Mouse (Mus musculus): ENCODE results near the gene Ntan1.
"Not testable (repeated sequence)": the region's sequence is repeated elsewhere in the genome, so short reads cannot be mapped to it uniquely, and the experiment has no call there.

Gene Ntan1

GRCm38 (mm10) chr16:13818560-13819393 lies at the start of gene Ntan1:
TSS of gene Ntan1 (plus strand) at chr16:13818845.
- peak; percentile 99 for DNase-seq

DNA sequence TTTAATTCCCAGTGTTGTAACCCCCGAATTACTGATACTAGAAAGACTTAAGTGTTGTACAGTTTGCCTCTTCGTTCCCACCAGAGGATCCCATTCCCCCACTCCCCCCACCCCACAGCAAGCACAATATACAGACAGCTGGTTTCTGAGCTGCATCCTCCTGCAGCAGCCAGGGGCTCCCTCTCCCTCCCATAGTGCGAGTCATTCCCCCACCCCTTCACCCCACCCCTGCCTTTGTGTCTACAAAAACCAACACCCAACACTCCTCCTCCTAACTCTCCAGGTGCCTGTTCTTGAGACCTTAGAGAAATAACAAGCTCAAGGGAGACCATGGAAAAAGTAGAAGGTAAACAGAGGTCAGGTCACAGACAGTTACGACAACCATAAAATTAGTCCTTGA lies 47.0 kb upstream of the Ntan1 start:
- DNase-seq: not testable (repeated sequence)

- not testable (repeated sequence) for DNase-seq
Observed at GRCm38 (mm10) chr16:13772051-13772450, 46.6 kb upstream of the Ntan1 start.

DNA sequence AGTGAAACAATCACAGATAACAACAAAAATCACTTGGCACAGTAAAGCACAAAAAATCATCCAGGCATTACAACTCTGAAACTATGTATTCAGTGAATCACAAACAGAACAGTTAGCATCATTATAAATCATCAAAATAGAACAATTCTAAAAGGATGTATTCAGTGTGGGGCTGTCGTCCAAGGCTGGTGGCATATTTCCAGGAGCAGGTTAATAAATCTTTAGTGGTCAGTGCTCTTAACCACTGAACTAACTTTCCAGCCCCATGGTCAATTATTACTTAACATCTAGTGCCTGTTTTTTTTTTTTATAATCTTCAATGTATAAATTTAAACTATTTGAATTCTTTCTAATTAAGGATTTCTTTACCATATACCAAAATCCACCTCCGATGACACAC lies 44.6 kb upstream of the Ntan1 start:
- DNase-seq: not testable (repeated sequence)

GRCm38 (mm10) chr16:13774651-13775050 lies 44.0 kb upstream of the Ntan1 start:
- not testable (repeated sequence) for DNase-seq

DNA sequence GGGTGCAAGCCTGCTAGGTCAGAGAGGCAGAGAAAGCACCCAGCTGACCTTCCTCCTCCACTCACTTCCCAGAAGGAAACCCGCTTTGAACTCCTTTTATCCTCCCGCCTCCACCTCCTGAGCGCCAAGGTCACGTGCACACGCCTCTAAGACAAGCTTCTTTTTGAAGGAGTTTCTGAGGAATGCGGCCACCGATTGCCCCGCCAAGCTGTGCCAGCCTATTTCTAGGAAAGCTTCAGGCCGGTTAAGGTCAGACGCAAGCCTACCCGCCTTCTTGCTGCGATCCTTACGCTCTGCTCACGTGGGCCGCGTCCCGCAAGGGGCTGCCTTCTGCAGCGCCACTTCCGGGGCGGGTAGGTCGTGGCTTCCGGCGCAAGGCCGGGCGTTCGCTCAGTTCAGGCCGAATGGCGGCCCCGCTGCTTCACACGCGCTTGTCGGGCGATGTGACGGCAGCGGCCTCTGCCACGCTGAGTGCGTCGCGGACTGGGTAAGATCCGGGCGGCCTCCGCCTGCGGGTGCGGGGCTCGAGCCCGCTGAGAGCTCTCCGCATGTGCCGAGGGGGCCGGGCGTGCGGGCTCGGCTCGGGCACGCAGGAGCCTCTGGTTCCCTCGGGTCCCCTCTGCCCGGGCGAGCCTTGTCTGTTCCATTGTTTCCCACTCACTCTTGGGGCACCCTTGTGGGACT lies 38.1 kb upstream of the Ntan1 start, which contains the start of gene Rrn3:
Gene Rrn3, plus strand, starts transcription at position 356 of the 684 bp plus-strand sequence.
- DNase-seq: peak; percentile 93 to 94

DNA sequence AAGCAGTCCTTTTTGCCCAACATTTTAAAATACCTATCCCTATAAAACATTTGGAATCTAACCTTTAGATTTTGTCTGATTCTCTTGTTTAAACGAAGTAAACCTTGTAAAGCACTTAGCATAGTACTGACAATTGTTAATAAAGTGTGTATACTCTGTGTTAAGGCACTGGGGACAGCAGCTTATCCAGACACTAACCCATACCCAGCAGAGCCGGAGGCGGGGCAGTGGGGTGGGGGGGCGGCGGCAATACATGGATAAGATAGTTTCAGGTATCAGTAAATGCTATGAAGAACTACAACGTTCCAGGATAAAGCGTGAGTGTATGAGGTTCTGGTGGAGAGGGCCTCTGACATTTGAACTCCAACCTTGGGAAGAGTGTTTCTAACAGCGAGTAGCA lies 37.4 kb upstream of the Ntan1 start:
- DNase-seq: peak; percentile 17 to 18

DNA sequence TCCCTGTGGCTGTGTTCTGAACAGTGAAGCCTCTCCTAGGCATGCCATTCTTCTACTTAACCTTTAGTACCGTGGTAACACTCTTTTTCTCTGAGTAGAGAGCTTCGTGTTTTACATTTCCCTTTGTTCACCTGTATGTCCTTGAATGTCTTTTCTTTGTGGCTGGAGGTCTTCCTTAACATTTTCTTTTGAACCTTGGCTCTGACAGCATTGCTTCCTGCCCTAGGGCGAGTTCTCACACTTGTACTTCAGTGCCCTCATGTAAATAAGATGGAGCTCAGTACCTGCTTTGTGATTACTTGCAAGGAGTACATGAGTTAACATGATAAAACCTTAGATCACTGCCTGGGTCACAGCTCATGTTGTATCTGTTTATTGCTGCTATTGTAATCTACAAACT lies 32.7 kb upstream of the Ntan1 start:
- no peak for DNase-seq

GRCm38 (mm10) chr16:13793441-13793840 lies 25.2 kb upstream of the Ntan1 start:
- not testable (repeated sequence) for DNase-seq

GRCm38 (mm10) chr16:13796746-13797175 lies 21.9 kb upstream of the Ntan1 start:
- no peak for DNase-seq

- DNase-seq: no peak
Observed at GRCm38 (mm10) chr16:13801231-13801630, 17.4 kb upstream of the Ntan1 start.

DNA sequence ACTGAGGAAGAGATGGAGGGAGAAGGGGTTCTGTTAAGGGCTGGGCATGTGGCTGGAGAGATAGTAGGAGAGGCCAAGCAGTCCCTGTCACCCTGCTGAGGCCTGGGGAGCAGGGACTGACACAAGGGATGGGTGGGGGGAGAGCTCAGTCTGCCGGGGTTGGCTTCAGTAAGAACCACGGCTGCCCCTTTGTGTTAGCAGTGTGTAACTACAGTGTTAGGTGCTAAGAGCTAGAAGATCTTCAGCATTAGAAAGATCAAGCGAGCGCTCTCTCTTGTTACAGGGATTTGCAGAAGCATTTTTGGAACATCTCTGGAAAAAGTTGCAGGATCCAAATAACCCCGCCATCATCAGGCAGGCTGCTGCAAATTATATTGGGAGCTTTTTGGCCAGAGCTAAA lies 14.0 kb upstream of the Ntan1 start:
- no peak for DNase-seq

DNA sequence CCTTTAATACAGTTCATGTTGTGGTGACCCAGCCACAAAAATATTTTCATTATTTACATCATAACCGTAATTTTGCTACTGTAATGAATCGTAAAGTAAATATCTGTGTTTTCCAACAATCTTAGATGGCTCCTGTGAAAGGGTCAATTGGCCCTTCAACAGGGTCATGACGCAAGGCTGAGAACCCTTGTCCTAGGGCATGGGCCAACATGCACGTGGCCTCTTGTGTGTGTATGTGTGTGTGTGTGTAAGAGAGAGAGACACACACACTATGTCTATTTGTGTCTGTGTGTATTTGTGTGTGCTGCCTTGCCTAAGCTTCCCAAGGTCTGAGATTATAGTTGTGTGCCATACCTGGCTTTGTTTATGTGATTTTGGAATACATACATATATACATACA lies 11.0 kb upstream of the Ntan1 start:
- DNase-seq: no peak

DNA sequence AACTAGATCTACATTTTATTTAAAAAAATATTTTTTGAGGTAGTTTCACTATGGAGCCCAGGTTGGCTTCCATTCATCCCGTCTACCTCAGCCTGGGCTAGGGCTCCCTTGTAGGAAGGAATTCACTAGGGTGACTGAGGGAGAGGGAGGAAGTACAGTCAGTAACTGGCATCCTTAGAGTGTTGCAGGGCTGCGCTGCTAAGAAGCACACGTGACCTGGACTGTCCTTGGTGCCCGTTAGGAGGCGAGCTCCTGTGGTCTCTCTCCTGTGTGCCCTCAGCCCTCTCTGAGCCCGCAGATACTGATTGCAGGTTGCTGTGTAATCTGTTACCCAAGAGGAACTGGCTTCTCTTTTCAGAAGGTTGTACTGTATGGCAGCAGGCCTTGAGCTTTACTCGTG lies 10.2 kb upstream of the Ntan1 start:
- DNase-seq: no peak

DNA sequence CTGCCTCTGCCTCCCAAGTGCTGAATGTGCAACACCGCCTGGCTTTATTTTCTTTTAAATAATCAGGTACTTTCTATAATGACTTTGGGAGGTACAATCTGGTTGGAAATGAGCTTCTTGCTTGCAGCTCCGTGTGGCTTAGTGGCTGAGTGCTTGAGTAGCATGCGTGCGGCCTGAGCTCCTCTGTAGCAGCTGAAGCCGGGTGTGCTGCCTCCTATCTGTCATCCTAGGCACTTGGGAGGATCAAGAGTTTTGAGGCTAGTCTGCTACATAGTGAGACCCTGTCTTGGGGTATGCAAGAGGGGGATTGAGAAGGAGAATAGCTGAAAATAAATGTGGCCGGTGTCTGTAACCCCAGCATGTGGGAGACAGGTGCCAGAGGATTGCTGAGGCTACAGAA lies 6.5 kb upstream of the Ntan1 start:
- no peak for DNase-seq

DNA sequence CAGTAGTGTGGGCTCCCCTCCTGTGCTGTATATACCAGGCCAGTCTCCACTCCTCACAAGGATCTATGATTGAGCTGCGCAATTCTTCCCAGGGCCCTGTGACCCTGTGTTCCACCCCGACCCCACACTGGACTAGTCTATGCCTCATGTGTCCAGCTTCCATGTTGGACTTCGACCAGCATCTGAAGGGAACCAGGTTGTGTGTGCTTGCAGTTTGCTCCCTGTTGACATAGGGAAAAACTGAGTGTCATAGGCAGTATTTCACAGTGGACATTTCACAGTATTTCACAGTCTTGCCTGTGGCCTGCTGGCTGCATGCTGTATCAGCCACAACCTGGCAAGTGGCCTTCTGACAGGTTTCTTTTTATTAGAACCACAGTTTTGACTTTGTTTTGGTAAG lies 5.4 kb upstream of the Ntan1 start:
- DNase-seq: no peak

DNA sequence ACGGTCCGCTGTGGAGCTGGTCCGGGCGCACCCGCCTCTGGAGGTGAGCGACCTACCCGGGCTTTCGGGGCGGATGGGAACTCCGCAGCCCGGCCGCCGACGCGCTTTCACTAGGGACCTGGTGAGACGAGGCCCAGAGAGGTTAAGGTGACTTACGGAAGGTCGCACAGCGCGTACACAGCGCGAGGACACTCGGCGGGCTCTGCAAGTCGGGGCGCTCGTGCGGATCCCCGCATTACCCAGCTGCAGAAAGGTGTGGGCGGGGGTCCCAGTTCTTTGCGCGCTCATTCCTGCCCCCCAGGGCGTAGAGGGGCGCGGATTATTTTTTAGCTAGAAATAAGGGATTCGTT lies 724 bp downstream of the Ntan1 start:
- no peak for DNase-seq

DNA sequence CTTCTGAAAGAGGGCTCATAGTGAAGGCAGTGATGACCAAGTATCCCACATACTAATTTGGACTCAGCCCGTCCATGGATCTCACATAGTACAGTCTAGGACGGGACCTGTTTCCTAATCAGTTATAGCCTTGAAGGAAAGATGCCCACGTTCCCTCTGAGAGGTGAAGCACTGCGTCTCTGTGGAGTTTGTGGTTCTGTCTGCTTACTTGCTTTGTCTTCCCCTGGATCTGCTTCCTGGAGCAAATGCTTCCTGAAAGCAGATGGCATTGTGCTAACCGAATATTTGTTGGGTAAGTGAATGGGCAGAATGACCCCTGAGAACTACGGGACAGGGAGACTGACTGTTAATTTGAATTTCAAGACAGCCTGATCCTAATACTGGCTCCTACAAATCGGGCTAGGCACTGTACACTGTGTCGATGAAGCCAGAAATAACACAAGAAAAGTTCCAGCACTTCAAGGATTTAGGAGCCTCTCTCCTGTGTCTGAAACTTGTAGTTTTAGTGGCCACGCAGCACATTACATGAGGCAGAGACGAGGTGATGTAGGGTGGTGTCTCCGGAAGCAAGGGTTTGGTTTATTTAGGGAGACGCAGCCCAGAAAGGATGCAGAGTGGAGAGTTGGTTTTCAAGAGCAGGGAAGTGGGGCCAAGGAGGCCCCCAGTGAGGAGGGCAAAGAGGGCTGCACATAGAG lies 1.3 kb downstream of the Ntan1 start:
- DNase-seq: no peak

DNA sequence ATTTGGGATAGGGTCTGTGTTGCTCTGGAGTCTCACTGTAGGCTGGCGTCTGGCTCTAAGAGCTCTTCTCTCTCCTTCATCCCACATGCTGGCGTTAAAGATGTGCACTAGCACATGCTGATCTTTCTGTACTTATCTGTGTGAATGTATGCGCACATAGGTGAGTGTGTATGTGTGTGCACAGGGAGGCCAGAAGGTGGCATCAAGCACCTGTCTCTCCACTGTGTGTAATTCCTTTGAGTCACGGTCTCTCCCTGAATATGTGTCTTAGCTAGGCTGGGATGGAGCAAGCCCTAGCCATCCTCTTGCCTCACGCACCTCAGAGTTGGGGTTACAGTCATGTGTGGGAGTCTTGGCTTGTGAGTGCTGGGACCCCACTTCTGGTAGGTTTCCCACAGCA lies 2.1 kb downstream of the Ntan1 start:
- DNase-seq: no peak

DNA sequence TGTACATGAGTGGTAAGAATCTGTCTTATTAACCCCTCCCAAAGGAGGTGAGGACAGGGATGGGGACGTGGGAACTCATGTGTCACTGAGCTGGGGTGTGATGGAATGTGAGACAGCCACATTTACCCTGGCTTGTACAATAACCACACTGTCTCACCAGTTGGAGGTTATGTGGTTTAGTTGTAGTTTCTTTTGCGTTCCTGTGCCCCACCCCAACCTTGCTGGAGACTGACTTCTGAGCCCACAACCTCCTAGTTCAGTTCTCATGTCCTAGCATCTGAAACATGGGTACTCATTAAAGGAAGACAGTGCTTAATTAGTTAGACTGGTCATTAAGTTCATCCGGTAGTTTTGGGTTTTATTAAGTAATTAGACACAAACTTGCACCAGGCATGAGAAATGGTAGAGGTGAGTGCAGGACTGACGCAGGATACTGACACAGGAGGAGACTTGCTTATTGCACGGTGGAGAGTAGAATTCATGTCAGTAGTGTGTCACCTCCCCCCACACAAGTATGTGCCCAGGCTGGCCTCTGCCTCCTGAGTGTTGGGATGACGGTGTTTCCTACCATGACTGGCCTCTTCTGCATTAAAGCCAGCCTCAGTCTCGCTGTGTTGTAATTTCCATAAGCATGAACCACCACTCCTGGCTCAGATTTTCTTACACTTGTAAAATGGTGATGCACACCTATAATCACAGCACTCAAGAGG lies 7.3 kb downstream of the Ntan1 start:
- no peak for DNase-seq

- no peak for DNase-seq
Observed at GRCm38 (mm10) chr16:13826511-13826910, 7.9 kb downstream of the Ntan1 start.

GRCm38 (mm10) chr16:13830444-13830843 lies 11.8 kb downstream of the Ntan1 start:
- peak in 1 of 2 experiments; percentile 23 for DNase-seq

- no peak for DNase-seq
Observed at GRCm38 (mm10) chr16:13831606-13832005, 13.0 kb downstream of the Ntan1 start.

Measured in cerebellum, postnatal 10 days (tissue).